Mouse (Mus musculus): ENCODE measurements around the gene Sap30l.

DNA sequence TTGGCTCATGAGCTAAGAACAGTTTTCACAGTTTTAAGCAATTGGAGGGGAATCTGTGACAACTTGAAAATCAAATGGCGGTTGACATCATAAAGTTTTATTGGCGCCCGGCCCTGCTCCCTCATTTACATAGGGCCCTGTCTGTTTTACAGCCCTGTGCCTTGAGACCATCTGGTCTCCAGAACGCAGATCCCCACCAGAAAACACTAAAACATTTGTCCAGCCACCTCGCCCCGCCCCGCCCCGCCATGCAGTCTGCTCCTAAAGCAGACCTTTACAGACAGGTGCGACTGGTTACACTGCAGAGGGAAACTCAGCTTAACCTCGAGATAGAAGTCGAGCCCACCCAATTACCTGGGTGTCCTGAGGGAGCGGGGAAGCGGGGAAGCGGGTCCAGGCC is 21.6 kb upstream of the Sap30l start:
- no peak for TF ChIP-seq POLR2A (IDR thresholded peaks at IDR 0.05; ENCODE audit: low read depth, low read length)
- TF ChIP-seq CTCF (IDR thresholded peaks at IDR 0.05; ENCODE audit: borderline replicate concordance, insufficient read depth, low read length), result no peak

All from embryonic fibroblast, embryonic 13.5 days (primary cell).